Mouse (Mus musculus) Muller cell, postnatal 12 days (primary cell): ENCODE measurements at regions not wholly inside any gene's neighbourhood (a gene's known extent, or its start where the extent isn't known, plus 50 kb on each side); places are given as distances from the start of the nearest gene placed in this dataset.

ENCODE experiments used
- DNase-seq: peaks from one replicate; pipeline ENCODE4 v3.0.0-alpha.2; 2015; ENCODE audit errors: inconsistent ontology term

DNA sequence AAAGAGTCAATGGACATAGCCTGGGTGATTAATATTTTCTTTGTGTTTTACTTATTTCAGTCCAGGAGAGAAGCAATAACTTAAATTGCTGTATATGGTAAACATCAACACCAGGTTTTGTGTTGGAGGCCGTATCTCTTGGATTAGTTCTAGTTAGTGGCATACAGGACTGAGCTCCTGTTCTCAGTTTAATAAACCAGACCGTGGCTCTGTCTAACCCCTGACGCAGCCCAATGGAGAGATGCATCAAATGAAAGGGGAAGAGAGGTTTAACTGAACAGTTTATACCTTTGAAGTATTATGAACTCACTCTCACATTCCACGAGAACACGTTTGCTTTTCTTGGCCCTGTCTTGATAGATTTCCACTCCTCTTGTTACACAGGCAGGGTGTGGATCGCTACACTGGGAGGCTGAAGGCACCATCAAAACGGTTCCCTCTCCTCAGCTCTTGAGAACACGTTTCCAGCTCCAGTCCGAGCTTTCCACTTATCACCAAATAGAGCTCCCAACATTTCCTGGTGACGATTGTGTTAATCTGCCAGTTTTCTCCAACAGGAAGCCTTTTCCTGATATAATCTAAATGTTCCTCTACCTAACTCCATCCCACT lies 54.0 kb upstream of the Cerkl start:
- DNase-seq: no peak

DNA sequence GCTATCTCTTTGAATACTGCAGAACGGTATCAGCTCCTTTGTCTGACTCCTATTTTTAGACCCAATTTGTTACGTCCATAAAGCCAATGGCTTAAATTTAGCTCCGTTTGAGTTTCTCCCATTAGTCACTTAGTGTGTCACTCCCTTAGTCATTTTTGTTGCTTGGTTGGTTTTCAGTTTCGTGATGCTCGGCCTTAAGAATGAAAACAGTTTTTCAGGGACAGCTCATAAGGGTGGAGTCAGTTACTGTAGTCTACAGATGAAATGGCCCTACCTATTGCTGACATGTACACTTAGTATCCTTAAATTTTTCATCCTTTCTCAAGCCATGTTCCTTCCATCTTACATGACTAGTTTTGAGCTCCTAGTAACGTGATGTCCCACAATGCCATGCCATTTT lies 54.5 kb upstream of the Cerkl start:
- DNase-seq: no peak

DNA sequence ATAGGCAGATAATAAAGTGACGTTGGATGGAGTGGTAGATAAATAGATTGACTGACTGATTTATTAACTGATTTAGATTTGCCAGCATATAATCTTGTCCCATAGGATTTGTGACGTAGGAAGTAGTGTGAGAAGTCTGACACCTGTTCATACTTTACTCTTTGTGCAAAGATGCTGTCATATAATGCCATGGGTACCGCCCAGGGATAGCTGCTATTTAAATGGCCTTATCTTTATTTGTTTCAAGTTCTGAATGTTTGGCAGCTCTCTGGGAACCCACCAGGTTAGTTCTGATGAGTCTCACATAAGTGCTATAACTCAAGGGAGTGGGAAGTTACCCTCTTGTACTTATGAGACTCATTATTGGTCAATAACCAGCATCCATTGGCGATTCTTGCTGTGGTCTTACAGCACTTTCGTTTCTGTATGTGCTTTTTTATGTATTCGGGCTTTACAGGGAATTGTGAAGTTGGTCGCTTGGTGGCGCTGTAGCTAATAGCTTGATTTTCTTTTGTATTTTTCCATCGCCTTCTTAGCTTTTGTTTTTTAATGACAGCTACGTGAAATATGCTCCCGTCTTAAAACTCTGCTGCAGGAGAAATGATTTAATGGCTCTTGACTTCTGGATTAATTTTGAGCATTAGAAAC lies 55.2 kb upstream of the Cerkl start:
- peak; percentile 54 for DNase-seq

DNA sequence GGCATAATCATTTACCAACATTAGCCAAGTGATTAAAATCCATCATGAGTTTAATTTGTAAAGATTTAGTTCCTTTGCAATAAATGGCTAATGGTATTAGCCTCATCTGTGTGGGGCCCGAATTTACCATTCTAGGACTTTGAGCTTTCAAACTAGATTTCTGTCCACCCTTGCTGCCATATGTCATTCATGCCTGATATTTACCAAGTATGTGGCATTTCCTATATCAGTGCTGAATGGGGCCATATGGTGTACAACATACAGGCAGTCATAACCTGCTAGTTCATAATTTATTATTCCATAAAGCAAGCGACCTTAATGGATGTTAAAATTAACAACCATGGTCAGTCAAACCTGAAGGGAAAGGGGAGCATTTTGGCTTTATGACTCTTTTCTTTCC lies 55.8 kb upstream of the Cerkl start:
- DNase-seq: no peak

DNA sequence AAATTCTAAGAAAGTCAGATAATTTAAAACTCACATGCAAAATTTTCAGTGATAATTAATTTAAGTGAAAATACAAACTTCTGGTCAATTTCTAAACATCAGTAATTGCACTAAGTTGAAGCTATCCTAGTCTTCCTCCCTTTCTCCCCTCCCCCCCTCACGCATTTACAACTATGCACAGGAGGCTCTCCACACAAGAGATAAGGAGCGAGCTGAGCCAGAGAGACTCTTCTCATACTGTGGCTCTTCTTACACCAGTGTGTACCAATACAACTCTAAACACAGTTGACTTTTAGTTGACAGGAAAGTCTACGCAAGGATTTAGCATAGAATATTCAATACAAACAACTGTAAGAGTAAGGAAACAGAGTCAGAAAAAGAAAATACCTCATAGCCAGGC lies 57.1 kb upstream of the Cerkl start:
- no peak for DNase-seq

DNA sequence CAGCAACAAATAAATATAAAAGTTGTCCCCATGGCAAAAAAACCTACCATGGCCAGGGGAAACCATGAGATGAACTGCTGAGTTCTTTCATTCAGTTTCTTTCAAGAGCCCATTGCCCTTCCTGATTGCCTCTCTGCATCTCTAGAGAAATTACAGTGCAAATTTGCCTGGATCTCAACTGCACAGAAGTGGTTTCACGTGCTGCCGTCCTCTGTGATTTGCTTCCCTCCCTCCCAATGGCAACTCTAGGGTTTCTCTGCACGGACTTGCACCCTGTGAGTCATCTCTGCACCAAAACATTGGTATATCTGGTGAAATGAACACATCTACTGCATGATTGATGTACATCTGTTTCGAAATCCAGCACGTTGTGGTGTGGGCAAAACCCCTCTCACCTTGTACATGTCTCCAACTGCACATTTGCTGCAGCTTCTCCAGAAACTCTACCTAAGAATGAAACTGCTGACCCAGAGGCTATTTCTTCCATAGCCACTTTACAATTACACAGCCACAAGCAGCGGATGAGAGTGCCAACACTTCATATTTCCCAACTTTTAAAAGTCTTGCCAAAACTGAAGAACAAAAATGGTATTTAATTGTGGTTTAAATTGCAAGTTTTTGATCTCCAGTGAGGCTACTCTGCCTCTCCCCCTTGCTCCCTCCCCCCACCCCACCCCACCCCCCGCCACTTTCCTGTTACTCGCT lies 61.6 kb upstream of the Cerkl start:
- peak; percentile 45 for DNase-seq

DNA sequence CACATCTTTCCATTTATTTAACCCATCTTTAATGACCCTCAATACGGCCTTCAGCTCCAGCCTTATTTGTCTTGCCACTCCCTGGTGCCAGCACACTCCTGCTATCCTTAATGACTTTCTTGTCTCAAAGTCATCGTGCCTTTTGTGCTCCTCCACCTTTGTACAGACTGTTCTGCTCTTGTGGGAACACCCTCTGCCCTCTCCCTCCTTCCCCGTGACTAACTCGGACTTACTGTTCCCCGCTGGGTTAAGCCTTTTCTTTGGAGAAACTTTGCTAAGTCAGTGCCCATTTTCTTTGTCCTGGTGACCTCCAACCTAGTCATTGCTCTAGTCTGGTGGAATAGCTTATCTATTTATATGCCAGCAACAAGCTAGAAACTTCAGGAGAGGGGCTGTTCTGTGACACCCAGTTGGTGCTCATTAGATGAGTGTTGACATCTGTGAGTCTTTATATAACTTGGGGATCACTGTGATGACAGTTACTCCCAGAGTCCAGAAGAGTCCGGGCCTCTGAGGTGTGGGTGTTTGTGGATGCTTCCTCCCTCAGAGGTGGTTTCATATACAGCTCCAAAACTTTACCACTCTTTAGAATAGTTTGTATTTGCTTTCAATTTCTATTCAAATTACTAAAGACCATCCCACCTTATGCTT lies 63.3 kb upstream of the Cerkl start:
- no peak for DNase-seq

DNA sequence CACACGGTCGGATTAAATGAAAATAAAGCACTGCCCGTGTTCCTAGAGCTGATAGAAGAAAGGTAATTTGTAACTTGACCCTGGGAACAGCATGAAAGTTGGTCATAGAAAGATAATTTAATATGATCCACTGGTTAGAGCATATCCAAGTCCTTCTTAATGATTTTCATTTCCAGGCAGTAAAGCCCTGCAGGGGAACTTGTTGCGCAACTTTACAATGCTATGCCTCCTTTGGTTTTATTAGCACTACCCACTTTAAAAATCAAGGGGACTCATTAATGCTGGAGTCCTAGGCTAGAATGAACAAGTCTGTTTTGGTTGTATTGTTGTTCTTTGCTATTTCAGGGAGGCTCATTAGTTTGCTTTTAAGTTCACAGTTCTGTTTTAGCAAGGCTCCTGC lies 66.9 kb upstream of the Cerkl start:
- DNase-seq: no peak

DNA sequence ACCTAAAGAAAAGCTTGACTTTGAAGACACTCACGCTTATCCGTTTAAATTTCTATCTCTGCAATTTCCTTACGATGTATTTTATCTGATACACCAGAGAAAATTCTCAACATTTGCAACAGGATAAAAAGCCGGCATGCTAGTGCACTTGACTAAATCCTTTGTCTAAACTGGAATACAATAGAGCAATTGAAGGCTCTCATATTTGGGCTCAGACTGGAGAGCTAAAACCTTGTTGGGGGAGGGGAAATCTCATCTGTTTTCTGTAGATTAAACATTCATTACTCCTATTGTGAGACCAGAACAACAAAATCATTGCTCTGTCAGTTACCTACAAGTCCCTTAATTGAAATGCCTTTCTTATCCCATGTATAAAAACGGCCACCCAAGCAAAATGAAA lies 70.9 kb upstream of the Cerkl start:
- DNase-seq: no peak

DNA sequence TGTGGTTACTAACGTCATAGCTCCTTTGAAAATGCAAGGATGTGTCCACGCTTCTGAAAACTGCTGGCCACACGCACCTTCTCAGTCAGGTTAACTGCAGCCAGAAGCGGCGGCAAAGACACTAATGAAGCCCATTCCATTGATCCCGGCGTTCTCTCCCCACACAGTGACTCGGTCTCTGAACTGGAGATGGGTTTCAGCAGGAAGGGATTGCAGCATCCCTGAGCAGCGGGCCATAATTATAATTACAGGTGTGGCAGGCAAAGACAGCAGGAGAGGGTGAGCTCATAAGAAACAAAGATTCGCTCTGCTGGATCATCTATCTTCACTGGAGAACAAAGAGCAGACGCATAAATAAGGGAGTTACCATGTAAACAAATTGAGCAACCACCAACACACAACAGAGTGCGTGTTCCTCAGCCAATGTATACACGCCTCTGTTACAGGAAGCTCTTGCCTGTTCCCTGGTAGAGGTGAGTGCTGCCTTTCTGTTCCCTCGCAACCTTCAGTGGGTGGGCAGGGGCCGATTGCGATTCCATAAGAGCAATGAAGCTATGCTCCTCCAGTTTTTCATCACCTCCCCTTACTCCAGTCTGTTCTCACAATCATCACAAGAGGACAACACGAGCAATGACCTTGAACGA lies 71.9 kb upstream of the Cerkl start:
- DNase-seq: no peak

DNA sequence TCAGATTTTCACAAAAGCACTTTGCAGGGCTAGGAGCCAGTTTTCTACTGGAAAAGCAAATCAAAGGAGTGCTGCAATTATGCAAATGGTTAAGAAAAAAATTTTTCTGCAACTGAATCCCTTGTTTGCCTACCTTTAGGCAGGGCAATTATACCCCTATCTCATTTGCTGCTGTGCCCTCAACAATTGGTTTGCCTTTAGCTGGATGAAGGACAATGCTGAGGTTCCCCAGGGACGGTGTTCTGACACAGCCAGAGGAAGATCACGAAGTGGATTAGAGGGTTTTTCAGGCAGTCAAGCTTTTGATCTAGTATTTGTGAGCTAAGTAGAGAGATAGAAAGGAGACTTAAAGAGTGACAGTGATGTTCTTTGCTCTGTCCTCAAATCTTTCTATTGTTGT lies 72.6 kb upstream of the Cerkl start:
- DNase-seq: no peak

DNA sequence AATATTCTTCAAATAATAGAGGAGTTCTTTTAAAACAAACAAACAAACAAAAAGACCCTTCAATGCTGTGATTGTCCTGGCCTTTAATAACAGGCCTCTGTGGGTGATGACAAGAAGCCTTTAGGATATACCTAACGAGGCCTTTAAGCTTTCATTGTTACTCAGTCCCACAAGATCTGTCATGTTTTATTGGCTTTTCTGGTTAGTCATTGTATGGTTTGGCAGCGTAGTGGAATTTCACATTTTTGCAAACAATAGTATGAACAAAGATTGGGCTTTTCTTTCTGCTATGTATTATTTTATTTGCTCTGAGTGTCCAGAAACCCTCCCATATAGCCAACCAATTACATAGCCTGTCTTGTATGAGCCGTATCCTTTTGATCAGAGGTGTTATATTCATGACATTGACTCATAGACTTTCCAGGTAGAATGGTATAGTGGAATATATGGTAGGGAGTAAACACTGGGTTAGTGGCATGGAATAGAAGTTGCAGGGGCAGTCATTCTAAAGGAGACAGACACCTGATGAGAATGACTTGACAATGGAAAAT lies 76.1 kb upstream of the Cerkl start:
- peak; percentile 55 for DNase-seq

DNA sequence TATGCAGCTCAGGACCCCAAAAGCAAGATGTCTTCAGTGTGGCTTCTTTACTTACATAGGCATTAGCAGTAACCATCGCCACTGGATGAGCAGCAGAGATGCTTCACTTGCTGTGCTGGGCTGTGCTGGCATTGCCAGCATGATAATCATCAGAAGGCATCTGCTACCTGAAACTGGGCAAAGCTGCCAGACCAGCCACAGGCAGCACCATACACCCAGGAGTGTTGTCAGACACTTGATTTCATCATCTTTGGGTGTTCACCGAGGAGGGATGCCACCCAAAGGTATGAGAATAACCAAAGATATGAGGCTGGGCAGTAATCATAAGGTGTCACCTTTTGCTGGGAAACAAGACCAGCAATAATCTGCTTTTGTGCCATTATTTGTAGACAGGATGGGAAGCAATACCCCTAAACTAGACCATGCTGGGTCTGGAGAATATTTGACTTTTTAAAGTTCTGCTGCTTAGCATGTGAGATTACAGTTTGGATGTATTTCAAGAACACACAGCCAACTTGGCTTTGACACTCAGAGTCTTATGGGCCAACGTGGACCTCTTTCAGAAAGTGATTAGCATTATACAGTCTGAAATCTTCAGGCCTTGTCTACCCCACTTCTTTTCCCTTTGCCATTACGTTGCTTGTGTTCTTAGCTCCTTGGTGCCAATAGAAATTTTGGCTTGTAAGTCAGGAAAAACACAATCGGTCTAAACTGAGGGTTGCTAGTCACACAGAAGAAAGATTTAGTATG lies 80.7 kb upstream of the Cerkl start:
- DNase-seq: no peak

DNA sequence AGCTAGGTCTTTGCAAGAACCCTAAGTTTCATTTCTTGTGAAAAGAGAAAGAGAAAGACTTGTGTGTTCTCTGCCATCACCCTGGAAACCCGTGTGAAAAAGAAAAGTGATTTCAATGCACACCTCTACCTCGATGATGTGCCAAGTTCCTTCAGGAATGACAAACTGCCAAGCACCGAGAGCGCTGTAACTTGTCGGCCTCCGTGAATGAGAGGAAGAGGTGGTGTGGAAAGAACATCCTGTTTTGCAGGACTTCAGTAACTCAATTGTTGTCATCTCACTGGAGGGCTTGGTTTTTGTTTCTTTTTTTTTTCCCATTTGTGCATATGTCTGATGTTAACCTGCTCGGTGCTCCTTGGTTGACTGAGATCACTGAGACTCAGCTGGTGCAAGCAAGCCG lies 83.8 kb upstream of the Cerkl start:
- no peak for DNase-seq

DNA sequence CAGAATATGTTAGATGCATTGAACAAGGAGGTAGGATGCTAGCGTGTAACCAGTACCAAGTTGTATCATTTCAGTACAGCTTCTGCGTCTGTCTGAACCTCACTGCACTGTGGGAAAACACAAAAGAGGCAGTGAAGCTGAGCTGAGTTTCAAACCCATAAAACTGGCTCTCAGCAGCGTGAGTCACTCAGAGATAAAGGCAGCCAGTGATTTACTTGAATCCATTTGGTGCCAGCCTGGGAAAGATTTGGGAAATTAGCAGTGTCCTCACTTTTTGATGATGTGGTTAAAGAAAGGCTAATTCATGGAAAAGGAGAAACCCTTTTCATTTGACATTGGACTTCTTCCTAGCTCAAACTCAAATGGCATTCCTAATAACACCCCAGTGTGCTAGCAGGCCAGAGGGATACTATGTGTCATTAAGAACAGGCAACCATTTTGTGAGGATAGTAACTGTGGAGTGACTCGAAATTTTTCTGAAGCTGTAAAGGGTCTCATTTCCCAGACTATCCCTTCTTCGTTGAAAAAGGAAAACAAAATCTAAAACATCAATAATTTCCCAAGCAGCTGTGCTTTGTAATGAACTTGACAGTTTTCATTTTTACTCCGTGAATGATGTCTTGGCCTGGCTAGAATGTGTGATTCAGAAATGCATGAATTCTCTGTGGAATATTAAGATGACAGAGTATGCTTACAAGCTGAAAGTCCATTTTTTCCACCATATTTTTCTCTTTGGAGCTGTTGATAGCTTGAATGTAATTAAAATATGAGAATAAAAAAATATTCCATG lies 85.8 kb upstream of the Cerkl start:
- DNase-seq: peak; percentile 82

DNA sequence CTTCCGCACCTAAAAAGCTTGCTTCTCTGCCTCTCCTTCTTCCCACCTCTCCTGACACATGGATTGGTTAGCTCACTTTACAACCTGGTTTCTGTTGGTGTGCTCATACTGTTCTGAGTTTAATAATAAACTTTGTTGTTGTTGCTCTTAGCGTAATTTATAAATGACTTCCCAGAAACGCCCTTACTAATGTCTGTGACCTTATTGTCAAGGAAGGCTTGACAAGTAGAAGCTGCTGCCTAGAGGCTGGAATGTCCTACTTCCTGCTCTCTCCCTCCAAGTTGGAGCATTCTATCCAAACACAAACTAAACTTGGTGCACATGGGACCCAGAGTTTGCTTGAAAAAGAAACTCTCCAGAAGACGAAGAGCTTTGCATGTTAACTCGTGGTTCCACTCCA lies 86.9 kb upstream of the Cerkl start:
- DNase-seq: no peak

DNA sequence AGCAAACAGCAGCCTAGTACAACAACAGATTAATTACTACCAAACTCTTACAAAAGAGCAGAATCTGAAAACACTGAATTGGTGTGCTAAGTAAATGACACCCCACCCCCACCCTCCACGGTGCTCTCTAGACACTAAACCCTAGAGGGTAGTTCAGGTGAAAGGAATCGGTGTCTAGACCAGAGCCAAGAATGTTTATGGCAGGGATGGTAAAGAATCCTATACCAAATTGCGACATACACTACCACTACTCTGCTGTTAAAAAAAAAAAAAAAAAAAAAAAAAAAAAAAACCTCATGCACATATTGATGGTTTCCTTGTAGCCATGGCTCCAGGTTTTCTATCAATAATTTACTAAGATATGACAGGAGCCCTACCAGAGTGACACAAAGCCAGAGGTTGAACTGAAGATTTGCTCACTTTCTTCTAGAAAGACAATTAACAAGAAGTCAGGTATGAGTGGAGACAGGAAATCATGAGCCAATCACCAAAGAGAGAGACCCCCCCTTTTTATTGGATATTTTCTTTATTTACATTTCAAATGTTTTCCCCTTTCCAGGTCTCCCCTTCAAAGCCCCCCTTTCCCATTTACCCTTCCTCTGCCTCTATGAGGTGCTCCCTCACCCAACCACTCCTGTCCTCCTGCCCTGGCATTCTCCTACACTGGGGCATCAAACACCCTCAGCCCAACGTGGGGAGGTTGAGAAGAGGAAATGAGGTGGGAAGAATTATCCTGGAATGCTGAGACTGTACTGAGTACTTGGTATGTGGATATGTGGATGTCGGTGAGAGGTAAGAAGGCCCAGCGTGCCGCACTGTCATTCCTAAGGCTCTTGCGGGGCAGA lies 87.6 kb upstream of the Cerkl start:
- no peak for DNase-seq

DNA sequence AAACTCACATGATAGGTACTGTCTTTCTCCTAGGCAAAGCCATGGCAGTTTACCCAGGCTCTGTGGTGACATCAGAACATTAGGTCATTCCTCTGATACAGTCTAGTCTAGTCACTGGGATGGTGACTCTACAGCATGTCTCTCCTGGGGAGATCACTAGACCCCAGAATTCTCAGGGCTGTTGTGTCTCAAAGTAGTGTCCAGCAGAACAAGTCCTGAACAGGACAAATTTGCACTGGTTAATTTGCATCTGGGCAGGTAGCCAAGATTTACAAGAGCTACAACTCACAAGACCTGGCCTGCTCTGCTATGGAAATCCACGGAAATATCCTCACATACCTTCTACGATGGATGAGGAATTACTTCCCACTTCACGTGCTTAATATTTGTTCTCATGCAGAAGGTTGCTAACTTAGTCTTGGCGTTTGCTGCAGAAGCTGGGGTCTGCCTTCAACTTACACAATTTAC lies 88.2 kb upstream of the Cerkl start:
- no peak for DNase-seq

DNA sequence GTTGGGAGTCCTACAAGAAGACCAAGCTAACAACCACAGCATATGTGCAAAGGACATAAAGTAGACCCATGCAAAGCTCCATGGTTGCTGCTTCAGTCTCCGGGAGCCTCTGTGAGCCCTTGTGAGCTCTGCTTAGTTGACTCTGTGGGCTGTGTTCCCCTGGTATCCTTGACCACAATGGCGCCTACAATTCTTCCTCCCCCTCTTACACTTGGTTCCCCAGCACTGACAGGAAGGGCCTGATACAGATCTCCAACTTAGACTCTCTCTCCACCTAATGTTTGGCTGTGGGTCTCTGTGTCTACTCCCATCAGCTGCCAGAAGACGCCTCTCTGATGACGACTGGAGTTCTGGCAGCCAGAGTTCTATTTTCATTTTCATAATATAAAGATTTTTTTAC lies 88.9 kb upstream of the Itprid2 start:
- no peak for DNase-seq
